Mouse (Mus musculus) heart, adult 2 months (tissue): ENCODE measurements around the gene Azin2. TPM values are rescaled to one million over a fixed set of nuclear protein-coding genes. Genes with fewer than 3 reads are reported as not detected.

Experiments used
- DNase-seq, 2 experiments: peaks; one replicate each; pipeline ENCODE4 v3.0.0; 2021
- H3K27ac ChIP-seq: fragments of 200-600 bp; 2 replicates; pipeline ENCODE4 v1.8.1; 2022
- H3K27me3 ChIP-seq: fragments of 200-500 bp; 2 replicates; pipeline ENCODE4 v1.6.1; 2012; ENCODE audit warnings: mild to moderate bottlenecking, low read length, inconsistent platforms, mixed read lengths; ENCODE audit not compliant: control insufficient read depth, insufficient read depth
- H3K36me3 ChIP-seq: fragments of 200-500 bp; 2 replicates; pipeline ENCODE4 v1.6.1; 2012; ENCODE audit warnings: low read length, inconsistent platforms; ENCODE audit not compliant: control insufficient read depth, insufficient read depth
- H3K4me1 ChIP-seq: fragments of 200-500 bp; 2 replicates; pipeline ENCODE4 v1.6.1; 2011; ENCODE audit warnings: low read length; ENCODE audit not compliant: control insufficient read depth, insufficient read depth
- H3K4me3 ChIP-seq: fragments of 200-600 bp; 2 replicates; pipeline ENCODE4 v1.8.1; 2022
- H3K79me2 ChIP-seq: fragments of 200-500 bp; replicated peaks from 2 replicates; pipeline ENCODE4 v1.6.1; 2012; ENCODE audit warnings: mild to moderate bottlenecking, inconsistent platforms, low read length, moderate library complexity, mixed read lengths; ENCODE audit not compliant: control insufficient read depth, insufficient read depth
- H3K9ac ChIP-seq: fragments of 200-500 bp; 2 replicates; pipeline ENCODE4 v1.6.1; 2012; ENCODE audit warnings: low read depth, mild to moderate bottlenecking, control low read depth, inconsistent platforms, low read length, mixed read lengths
- CTCF ChIP-seq: fragments of 200-600 bp; IDR thresholded peaks from 2 replicates; pipeline ENCODE4 v1.8.1; 2022; ENCODE audit warnings: antibody characterized with exemption, mild to moderate bottlenecking, moderate library complexity
- EP300 ChIP-seq: fragments of 200-500 bp; IDR thresholded peaks from 2 replicates; pipeline ENCODE4 v1.6.1; 2011; ENCODE audit warnings: low read depth, low read length, control low read depth; ENCODE audit not compliant: insufficient read depth
- POLR2A ChIP-seq: fragments of 200-500 bp; IDR thresholded peaks from 2 replicates; pipeline ENCODE4 v1.6.1; 2011; ENCODE audit warnings: mild to moderate bottlenecking, low read depth, low read length, control low read depth; ENCODE audit not compliant: insufficient read depth
- WGBS: fragments of 180-500 bp; shearing (Covaris S2); methylation state at CpG from one replicate; pipeline ENCODE4 v1.1.7; 2018; 5-methylcytosine and 5-hydroxymethylcytosine counted together
- intact Hi-C: fragments of 180-260 bp; cut with DNase I; formaldehyde crosslinking; loops from one replicate; pipeline ENCODE4 v1.15.1; 2025
- polyA plus RNA-seq: library from polyadenylated mRNA; depleted of rRNA; stranded (reverse); fragments of >200 nt; gene quantifications from 2 replicates; pipeline ENCODE4 v1.2.3, GENCODE M21; 2012
- total RNA-seq, 2 experiments: library from RNA; stranded (reverse); gene quantifications; 2 replicates each; pipeline ENCODE4 v1.2.3; 2021

Gene Azin2
- total and polyA plus RNA-seq, 3 experiments = 2.0 to 3.7 (median 3.0) TPM

GRCm38 (mm10) chr4:128889752-128890630 lies 72.3 kb downstream of the Azin2 start:
- no peak overlapping the region; the same call in 1 of the 2 replicates for H3K27ac ChIP-seq
- intact Hi-C loops = no loop called here

GRCm38 (mm10) chr4:128888436-128888990 lies 73.7 kb downstream of the Azin2 start:
- DNase-seq = no peak
- no peak overlapping the region for H3K9ac ChIP-seq
- 94% methylated on average over 6 of the region's 6 CpGs for WGBS
- H3K36me3 ChIP-seq = no peaks in the 10 kb centered on the region
- no peaks in the 10 kb centered on the region for H3K79me2 ChIP-seq
- H3K4me3 ChIP-seq = no peak overlapping the region
- no peak overlapping the region for H3K27ac ChIP-seq
- no peak for TF ChIP-seq CTCF
- no peak for TF ChIP-seq EP300
- TF ChIP-seq POLR2A = no peak
- H3K27me3 ChIP-seq = peaks cover 1% of the 10 kb centered on the region; the same call in 1 of the 2 replicates
- peaks cover 10% of the 10 kb centered on the region for H3K4me1 ChIP-seq
- intact Hi-C loops = no loop called here

More at GRCm38 (mm10) chr4:128889752-128890630, 72.3 kb downstream of the Azin2 start:
- Histone ChIP-seq H3K9ac (no peak overlapping the region), H3K4me1 (peaks cover 8% of the 10 kb centered on the region), H3K27me3 (no peaks in the 10 kb centered on the region), H3K36me3 (no peaks in the 10 kb centered on the region), H3K4me3 (no peak overlapping the region), H3K79me2 (no peaks in the 10 kb centered on the region)
- TF ChIP-seq POLR2A (no peak), EP300 (no peak)
- 83% methylated on average over 12 of the region's 12 CpGs for WGBS
- DNase-seq = no peak

DNA sequence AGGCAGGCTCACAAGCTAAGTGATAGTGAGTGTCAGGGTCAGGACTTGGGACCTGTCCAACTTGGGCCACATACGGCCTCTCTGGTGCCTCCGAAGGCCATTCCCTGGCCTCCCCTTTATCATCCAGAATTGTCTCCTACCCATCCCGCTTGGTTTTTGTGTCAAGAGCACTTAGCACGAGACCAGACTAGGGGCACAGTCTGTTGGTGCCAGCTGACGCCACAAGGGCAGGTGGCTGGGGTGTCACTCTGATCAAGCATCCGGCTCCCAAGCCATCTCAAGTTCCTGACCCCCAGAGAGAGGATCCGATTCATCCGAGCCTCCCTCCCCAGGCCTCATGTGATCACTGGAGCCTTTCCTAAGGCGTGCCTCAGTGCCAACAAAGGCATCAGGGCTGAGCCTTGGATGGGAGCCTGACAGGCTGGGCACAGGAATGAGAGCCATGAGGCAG lies 74.6 kb downstream of the Azin2 start:
- peaks cover 10% of the 10 kb centered on the region for H3K4me1 ChIP-seq
- peaks cover 1% of the 10 kb centered on the region; the same call in 1 of the 2 replicates for H3K27me3 ChIP-seq
- DNase-seq = no peak
- intact Hi-C loops = no loop called here
- 77% methylated on average over 9 of the region's 9 CpGs for WGBS
- H3K4me3 ChIP-seq = no peak overlapping the region
- H3K36me3 ChIP-seq = no peaks in the 10 kb centered on the region
- no peak for TF ChIP-seq CTCF
- TF ChIP-seq EP300 = no peak
- no peak for TF ChIP-seq POLR2A
- no peak overlapping the region for H3K9ac ChIP-seq
- H3K79me2 ChIP-seq = no peaks in the 10 kb centered on the region
- H3K27ac ChIP-seq = no peak overlapping the region

DNA sequence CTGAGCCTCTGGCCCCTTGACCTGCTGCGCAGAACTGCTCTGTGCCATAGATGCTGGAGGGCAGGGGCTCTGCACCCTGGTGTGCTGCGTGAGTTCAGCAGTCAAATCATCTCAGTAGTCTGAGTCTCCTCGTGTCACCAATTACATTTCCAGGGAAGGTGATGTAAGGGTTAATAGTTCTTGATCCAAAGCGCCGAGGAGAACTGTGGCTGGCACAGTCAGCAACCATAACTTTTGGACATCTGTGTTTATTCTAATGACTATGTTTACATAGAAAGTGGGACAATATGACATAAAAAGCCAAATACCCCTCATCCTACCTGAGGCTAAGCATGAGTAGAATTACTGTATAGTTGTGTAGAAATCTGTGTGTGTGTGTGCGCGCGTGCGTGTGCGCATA lies 75.2 kb downstream of the Azin2 start:
- Histone ChIP-seq H3K4me3 (no peak overlapping the region), H3K4me1 (peaks cover 10% of the 10 kb centered on the region), H3K79me2 (no peaks in the 10 kb centered on the region), H3K9ac (no peak overlapping the region), H3K36me3 (no peaks in the 10 kb centered on the region), H3K27me3 (peaks cover 1% of the 10 kb centered on the region; the same call in 1 of the 2 replicates), H3K27ac (no peak overlapping the region)
- DNase-seq = no peak
- TF ChIP-seq EP300 (no peak), CTCF (no peak), POLR2A (no peak)
- WGBS = 85% methylated on average over 10 of the region's 10 CpGs
- intact Hi-C loops = no loop called here

- TF ChIP-seq EP300 (no peak), CTCF (no peak), POLR2A (no peak)
- Histone ChIP-seq H3K27ac (no peak overlapping the region), H3K79me2 (no peaks in the 10 kb centered on the region), H3K9ac (no peak overlapping the region), H3K4me1 (peaks cover 10% of the 10 kb centered on the region), H3K36me3 (no peaks in the 10 kb centered on the region), H3K4me3 (no peak overlapping the region), H3K27me3 (peaks cover 1% of the 10 kb centered on the region; the same call in 1 of the 2 replicates)
- intact Hi-C loops = no loop called here
- DNase-seq = no peak
- 77% methylated on average over 5 of the region's 5 CpGs for WGBS
Observed at GRCm38 (mm10) chr4:128886571-128886970, 75.7 kb downstream of the Azin2 start.

DNA sequence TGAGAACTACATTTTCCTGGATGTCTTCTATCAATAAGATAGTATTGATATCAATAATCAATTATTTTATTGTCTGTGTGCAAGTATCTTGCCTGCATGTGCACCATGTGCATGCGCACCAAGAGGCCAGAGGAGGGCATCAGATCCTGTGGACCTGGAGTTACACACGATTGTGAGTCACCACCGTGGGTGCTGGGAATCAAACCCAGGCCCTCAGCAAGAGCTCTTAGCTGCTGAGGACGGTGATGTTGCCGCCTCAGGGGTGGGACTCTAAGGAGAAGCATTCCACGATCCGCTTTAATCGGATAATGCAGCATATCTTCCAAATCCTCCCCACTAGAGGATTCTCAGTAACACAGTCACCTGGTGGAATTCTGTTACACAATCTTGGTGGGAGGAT lies 76.7 kb downstream of the Azin2 start:
- no peaks in the 10 kb centered on the region for H3K36me3 ChIP-seq
- peaks cover 1% of the 10 kb centered on the region; the same call in 1 of the 2 replicates for H3K27me3 ChIP-seq
- 98% methylated on average over 8 of the region's 8 CpGs for WGBS
- intact Hi-C loops = loop anchor here (2.0 kb wide), 1 partner anchor 157 kb away; no protein-coding TSS in a partner anchor
- TF ChIP-seq EP300 (no peak), CTCF (no peak), POLR2A (no peak)
- H3K9ac ChIP-seq = no peak overlapping the region
- no peaks in the 10 kb centered on the region for H3K79me2 ChIP-seq
- peaks cover 6% of the 10 kb centered on the region for H3K4me1 ChIP-seq
- DNase-seq = no peak
- no peak overlapping the region for H3K27ac ChIP-seq
- H3K4me3 ChIP-seq = no peak overlapping the region
